Mouse (Mus musculus) CH12.LX (cell line): Measurements from ENCODE around the gene Babam2. TPM values are rescaled to one million over a fixed set of nuclear protein-coding genes. Genes with fewer than 3 reads are reported as not detected.

Experiments
- DNase-seq: peaks from one replicate; pipeline ENCODE4 v3.0.0-alpha.2; 2013; ENCODE audit errors: extremely low read depth
- H3K27ac ChIP-seq: 2 replicates; pipeline ENCODE4 v1.5.1; 2012; ENCODE audit warnings: low read depth, mild to moderate bottlenecking, control low read depth, moderate library complexity; ENCODE audit not compliant: insufficient read depth
- H3K27me3 ChIP-seq: replicated peaks from 2 replicates; pipeline ENCODE3; 2012; ENCODE audit warnings: inconsistent platforms
- H3K36me3 ChIP-seq, 2 experiments: replicated peaks in 1 of 2; 2 replicates each; pipeline versions ENCODE3 to v1.6.1; 2012; ENCODE audit warnings: inconsistent platforms in 1 of 2, low read length in 1 of 2, mild to moderate bottlenecking in 1 of 2, mixed read lengths in 1 of 2, moderate library complexity in 1 of 2; ENCODE audit not compliant: control insufficient read depth in 1 of 2, insufficient read depth in 1 of 2
- H3K4me1 ChIP-seq, 2 experiments: 2 replicates each; pipeline ENCODE4 v1.6.1; 2012; ENCODE audit warnings: inconsistent platforms in 1 of 2, moderate library complexity in 1 of 2; ENCODE audit not compliant: insufficient read depth in 2 of 2, control insufficient read depth in 1 of 2
- H3K4me2 ChIP-seq: 2 replicates; pipeline ENCODE4 v1.6.1; 2012; ENCODE audit warnings: low read depth, mild to moderate bottlenecking, control low read depth; ENCODE audit not compliant: poor library complexity, insufficient read depth, severe bottlenecking
- H3K4me3 ChIP-seq, 3 experiments: fragments of 150-350 bp in 1 of 3; sonication (generic) in 1 of 3; replicated peaks in 1 of 3; 2 replicates each; pipeline versions ENCODE3 to v1.5.1; 2011 to 2012; ENCODE audit warnings: low read depth in 2 of 3, low read length in 2 of 3, mild to moderate bottlenecking in 2 of 3, moderate library complexity in 2 of 3, control low read depth in 1 of 3, improper control_type of control experiment in 1 of 3, inconsistent platforms in 1 of 3, mixed read lengths in 1 of 3; ENCODE audit not compliant: poor library complexity in 1 of 3
- H3K79me2 ChIP-seq: replicated peaks from 2 replicates; pipeline ENCODE4 v1.6.1; 2012; ENCODE audit warnings: mild to moderate bottlenecking, moderate library complexity; ENCODE audit not compliant: control insufficient read depth, poor library complexity, insufficient read depth, severe bottlenecking; ENCODE audit errors: extremely low read depth
- H3K9ac ChIP-seq: 2 replicates; pipeline ENCODE4 v1.6.1; 2012; ENCODE audit warnings: low read depth, mild to moderate bottlenecking, control low read depth, moderate library complexity; ENCODE audit not compliant: insufficient read depth
- H3K9me3 ChIP-seq: replicated peaks from 2 replicates; pipeline ENCODE3; 2012; ENCODE audit warnings: low read length, inconsistent platforms, mixed read lengths
- BHLHE40 ChIP-seq: IDR thresholded peaks from 2 replicates; pipeline ENCODE4 v1.6.1; 2011; ENCODE audit warnings: mild to moderate bottlenecking, low read depth, low read length, improper control_type of control experiment
- CHD2 ChIP-seq: IDR thresholded peaks from 2 replicates; pipeline ENCODE4 v1.6.1; 2011; ENCODE audit warnings: low read length, improper control_type of control experiment
- EP300 ChIP-seq: IDR thresholded peaks from 2 replicates; pipeline ENCODE4 v1.6.1; 2011; ENCODE audit warnings: low read length, improper control_type of control experiment
- GABPA ChIP-seq: IDR thresholded peaks from 2 replicates; pipeline ENCODE4 v1.6.1; 2012; ENCODE audit warnings: low read depth, low read length, improper control_type of control experiment, inconsistent platforms; ENCODE audit not compliant: insufficient replicate concordance
- HCFC1 ChIP-seq: IDR thresholded peaks from 2 replicates; pipeline ENCODE4 v1.6.1; 2012; ENCODE audit warnings: low read depth, mild to moderate bottlenecking, inconsistent platforms, low read length, improper control_type of control experiment
- JUND ChIP-seq: conservative IDR thresholded peaks from 2 replicates; pipeline ENCODE4 v1.6.1; 2011; ENCODE audit warnings: low read depth, low read length, improper control_type of control experiment
- MAFK ChIP-seq: IDR thresholded peaks from 2 replicates; pipeline ENCODE4 v1.6.1; 2011; ENCODE audit warnings: low read length, improper control_type of control experiment; ENCODE audit not compliant: insufficient replicate concordance
- MXI1 ChIP-seq: IDR thresholded peaks from 2 replicates; pipeline ENCODE4 v1.6.1; 2011; ENCODE audit warnings: mild to moderate bottlenecking, low read depth, low read length, improper control_type of control experiment
- NELFE ChIP-seq: IDR thresholded peaks from 2 replicates; pipeline ENCODE4 v1.6.1; 2011; ENCODE audit warnings: low read depth, low read length, improper control_type of control experiment
- NRF1 ChIP-seq: IDR thresholded peaks from 2 replicates; pipeline ENCODE4 v1.6.1; 2014; ENCODE audit warnings: low read depth, mild to moderate bottlenecking, inconsistent platforms, low read length, improper control_type of control experiment, moderate library complexity
- PAX5 ChIP-seq: IDR thresholded peaks from 2 replicates; pipeline ENCODE4 v1.6.1; 2012; ENCODE audit warnings: low read length, inconsistent platforms, mixed read lengths
- POLR2AphosphoS2 ChIP-seq: IDR thresholded peaks from 2 replicates; pipeline ENCODE4 v1.6.1; 2011; ENCODE audit warnings: low read depth, low read length, improper control_type of control experiment
- RCOR1 ChIP-seq: conservative IDR thresholded peaks from 2 replicates; pipeline ENCODE4 v1.6.1; 2012; ENCODE audit warnings: low read depth, mild to moderate bottlenecking, inconsistent platforms, low read length, improper control_type of control experiment
- SIN3A ChIP-seq: IDR thresholded peaks from 2 replicates; pipeline ENCODE4 v1.6.1; 2012; ENCODE audit warnings: low read length, improper control_type of control experiment, inconsistent platforms
- TCF12 ChIP-seq: IDR thresholded peaks from 2 replicates; pipeline ENCODE4 v1.6.1; 2014; ENCODE audit warnings: low read depth, mild to moderate bottlenecking, inconsistent platforms, low read length, improper control_type of control experiment
- USF1 ChIP-seq: IDR thresholded peaks from 2 replicates; pipeline ENCODE4 v1.6.1; 2014; ENCODE audit warnings: low read depth, mild to moderate bottlenecking, inconsistent platforms, low read length, improper control_type of control experiment
- ZC3H11A ChIP-seq: IDR thresholded peaks from 2 replicates; pipeline ENCODE4 v1.6.1; 2012; ENCODE audit warnings: low read depth, mild to moderate bottlenecking, inconsistent platforms, low read length, improper control_type of control experiment
- ZMIZ1 ChIP-seq: IDR thresholded peaks from 2 replicates; pipeline ENCODE4 v1.6.1; 2012; ENCODE audit warnings: low read depth, mild to moderate bottlenecking, inconsistent platforms, low read length, improper control_type of control experiment
- ZNF384 ChIP-seq: IDR thresholded peaks from 2 replicates; pipeline ENCODE4 v1.6.1; 2012; ENCODE audit warnings: low read depth, low read length, improper control_type of control experiment, inconsistent platforms
- dilution Hi-C: fragments of 300-500 bp; cut with MboI; formaldehyde crosslinking; loops from 2 replicates; pipeline ENCODE4 v1.14.3; 2020; ENCODE audit warnings: low sequenced_read_pairs; ENCODE audit not compliant: extremely low pct_unique_long_range_greater_than_20kb, extremely low pct_ligation_motif_present
- in situ Hi-C: fragments of 300-500 bp; cut with MboI; formaldehyde crosslinking; loops from 3 replicates; pipeline ENCODE4 v1.14.3; 2019; ENCODE audit warnings: low sequenced_read_pairs, low pct_ligation_motif_present, low pct_unique_long_range_greater_than_20kb, mixed read lengths
- polyA plus RNA-seq: library from polyadenylated mRNA; unstranded; fragments of >175 nt; gene quantifications from 2 replicates; pipeline ENCODE4 v1.2.1, GENCODE M21; 2012; ENCODE audit warnings: low read depth; ENCODE audit not compliant: insufficient read length
- total RNA-seq, 2 experiments: library from RNA; depleted of rRNA; stranded (reverse); fragments of 300-350 nt in 1 of 2; fragments of >200 nt in 1 of 2; gene quantifications; 2 replicates each; pipeline ENCODE4 v1.2.3; 2012 to 2014

Babam2 gene
- total and polyA plus RNA-seq, 3 experiments, result 38.2 to 78.0 (median 39.8) TPM

GRCm38 (mm10) chr5:31678000-31678399, 19.5 kb upstream of the Babam2 start:
- dilution Hi-C loops, result no loop called here
- no peak for DNase-seq
- in situ Hi-C loops, result no loop called here
- Histone ChIP-seq H3K27me3 (no peaks in the 10 kb centered on the region), H3K27ac (no peak overlapping the region), H3K79me2 (no peaks in the 10 kb centered on the region), H3K4me3 (no peak overlapping the region), H3K9me3 (peaks cover 5% of the 10 kb centered on the region), H3K9ac (no peak overlapping the region), H3K4me1 (no peaks in the 10 kb centered on the region), H3K36me3 (peaks cover 0 to 9% of the 10 kb centered on the region in 2 experiments), H3K4me2 (no peak overlapping the region)
- TF ChIP-seq SIN3A, result no peak
- no peak for TF ChIP-seq ZMIZ1

GRCm38 (mm10) chr5:31680183-31680582, 17.3 kb upstream of the Babam2 start:
- no peaks in the 10 kb centered on the region for H3K27me3 ChIP-seq
- no peaks in the 10 kb centered on the region for H3K79me2 ChIP-seq
- TF ChIP-seq BHLHE40 (no peak), TCF12 (no peak), PAX5 (no peak), EP300 (no peak), USF1 (no peak), RCOR1 (no peak), ZNF384 (no peak), ZC3H11A (no peak), CHD2 (no peak), MXI1 (no peak), NELFE (no peak), MAFK (no peak), GABPA (no peak), NRF1 (no peak), POLR2AphosphoS2 (no peak), HCFC1 (no peak), JUND (no peak)
- TF ChIP-seq, all 38 proteins: peak for 0
- H3K9me3 ChIP-seq, result peaks cover 5% of the 10 kb centered on the region
- in situ Hi-C loops (no loop called here), dilution Hi-C loops (no loop called here)
- peaks cover 0 to 9% of the 10 kb centered on the region in 2 experiments for H3K36me3 ChIP-seq
- H3K4me1 ChIP-seq, result no peaks in the 10 kb centered on the region
- H3K4me3 ChIP-seq, result no peak overlapping the region
- no peak overlapping the region for H3K4me2 ChIP-seq
- H3K9ac ChIP-seq, result no peak overlapping the region
- H3K27ac ChIP-seq, result no peak overlapping the region
- DNase-seq, result no peak
